Mouse (Mus musculus): ENCODE data around the gene Gp9. TPM values are rescaled to one million over a fixed set of nuclear protein-coding genes. Genes with fewer than 3 reads are reported as not detected.

Gp9 gene
- polyA plus RNA-seq, 1 experiment = 14.9 TPM

DNA sequence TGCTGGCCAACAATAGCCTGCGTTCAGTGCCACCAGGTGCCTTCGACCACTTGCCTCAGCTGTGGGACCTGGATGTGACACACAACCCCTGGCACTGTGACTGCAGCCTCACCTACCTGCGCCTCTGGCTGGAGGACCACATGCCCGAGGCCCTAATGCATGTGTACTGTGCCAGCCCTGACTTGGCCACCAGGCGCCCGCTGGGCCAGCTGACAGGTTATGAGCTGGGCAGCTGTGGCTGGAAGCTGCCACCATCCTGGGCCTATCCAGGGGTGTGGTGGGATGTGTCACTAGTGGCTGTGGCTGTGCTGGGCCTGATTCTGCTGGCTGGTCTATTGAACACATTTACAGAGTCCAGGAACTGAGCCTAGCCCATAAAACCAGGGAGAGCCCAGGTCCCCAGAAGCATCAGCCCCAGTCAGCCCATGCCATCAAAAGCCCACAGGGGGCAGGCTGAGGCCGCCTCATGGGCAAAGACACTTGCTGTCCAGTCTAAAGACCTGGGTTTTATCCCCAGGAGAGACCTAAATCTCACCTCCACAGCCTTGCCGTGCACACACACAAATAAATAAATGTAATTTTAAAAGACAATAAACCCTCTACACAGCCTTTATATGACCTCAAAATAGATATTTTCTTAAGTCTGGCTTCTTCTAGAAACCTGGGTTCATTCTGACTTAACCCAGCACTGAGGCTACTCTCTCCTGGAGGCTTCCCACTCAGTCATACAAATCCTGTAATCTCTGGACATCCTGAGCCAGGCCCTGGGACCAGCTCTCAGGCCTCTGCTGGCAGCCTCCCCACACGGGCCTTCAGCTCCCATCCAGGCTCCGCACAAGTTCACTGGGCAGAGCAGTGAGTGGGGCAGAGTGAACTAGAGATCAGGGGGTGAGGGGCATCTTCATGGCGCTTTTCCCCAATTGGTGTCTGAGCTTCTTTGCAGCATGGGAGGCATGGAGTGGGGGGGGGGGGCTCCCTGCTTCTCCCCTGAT lies 1.6 kb downstream of the Gp9 start:
- TF ChIP-seq CTCF (IDR thresholded peaks at IDR 0.05; ENCODE audit: insufficient read depth, low read length) = peak; percentile 37
- no peak for TF ChIP-seq POLR2A (IDR thresholded peaks at IDR 0.05; ENCODE audit: borderline replicate concordance, extremely low read depth, low read depth, low read length)
- Histone ChIP-seq H3K4me3 (replicated peaks; ENCODE audit: extremely low read depth, low read depth, low read length) (no peak overlapping the region), H3K4me1 (ENCODE audit: control insufficient read depth, insufficient read depth, low read length) (no peaks in the 10 kb centered on the region)
- DNase-seq = no peak
- 86% methylated on average over 11 of the region's 11 CpGs for WGBS

DNA sequence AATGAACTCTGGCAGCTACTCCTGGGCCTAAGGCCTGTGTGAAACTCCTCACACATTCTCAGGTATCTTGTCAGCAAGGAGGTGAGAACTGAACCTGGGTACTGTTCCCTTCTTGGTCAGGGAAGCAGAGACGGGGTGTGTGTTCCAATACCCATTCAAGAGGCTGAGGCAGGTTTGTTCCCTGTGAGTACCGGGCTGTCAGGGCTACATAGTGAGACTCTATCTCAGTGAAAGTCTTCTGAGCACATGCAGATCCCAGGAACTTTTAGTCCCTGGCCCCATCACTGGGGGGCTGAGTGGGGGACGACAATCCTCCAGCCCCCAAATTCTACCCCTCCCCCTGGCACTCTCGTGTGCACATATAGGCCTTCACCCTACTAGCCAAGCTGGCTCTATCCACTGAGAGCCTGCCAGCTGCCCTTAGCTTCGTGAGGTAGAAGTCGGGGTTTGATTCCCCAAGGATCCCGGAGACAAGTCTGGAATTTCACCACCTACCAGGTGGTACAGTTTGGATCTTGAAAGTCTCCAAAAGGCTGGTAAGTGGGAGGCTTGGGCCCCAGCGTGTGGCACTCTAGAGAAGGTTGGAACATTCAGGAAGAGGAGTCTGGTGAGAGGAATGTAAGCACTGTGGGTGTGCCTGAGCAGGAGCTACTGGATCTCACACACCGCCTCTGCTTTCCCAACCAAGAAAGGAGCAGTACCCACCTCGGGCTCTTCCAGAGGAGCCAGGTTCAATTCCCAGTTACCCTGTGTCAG lies 2.9 kb downstream of the Gp9 start:
- Histone ChIP-seq H3K4me1 (ENCODE audit: control insufficient read depth, insufficient read depth, low read length) (no peaks in the 10 kb centered on the region), H3K4me3 (replicated peaks; ENCODE audit: extremely low read depth, low read depth, low read length) (no peak overlapping the region)
- 73% methylated on average over 10 of the region's 10 CpGs for whole genome bisulfite sequencing
- no peak for TF ChIP-seq CTCF (IDR thresholded peaks at IDR 0.05; ENCODE audit: insufficient read depth, low read length)
- no peak for TF ChIP-seq POLR2A (IDR thresholded peaks at IDR 0.05; ENCODE audit: borderline replicate concordance, extremely low read depth, low read depth, low read length)
- DNase-seq = no peak

DNA sequence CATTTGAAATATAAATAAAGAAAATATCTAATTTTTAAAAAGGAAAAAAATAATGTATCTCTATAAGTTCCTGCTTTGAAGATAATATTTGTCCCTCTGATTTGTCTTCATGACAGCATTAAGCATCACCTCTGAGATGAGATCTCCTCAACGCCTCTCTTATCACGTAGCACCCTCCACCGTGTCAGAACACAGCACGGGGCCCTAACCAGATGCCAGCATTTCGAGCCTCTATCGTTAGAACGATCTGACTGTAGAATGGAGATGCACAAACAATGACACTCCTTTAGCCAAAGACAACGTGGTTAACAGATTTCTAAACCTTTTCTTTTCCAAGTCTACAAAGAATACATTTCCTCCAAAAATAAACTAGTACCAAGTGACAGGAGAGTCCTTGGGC lies 6.2 kb downstream of the Gp9 start:
- 56% methylated on average over 8 of the region's 8 CpGs for WGBS
- TF ChIP-seq CTCF (IDR thresholded peaks at IDR 0.05; ENCODE audit: insufficient read depth, low read length) (no peak), POLR2A (IDR thresholded peaks at IDR 0.05; ENCODE audit: borderline replicate concordance, extremely low read depth, low read depth, low read length) (no peak)
- Histone ChIP-seq H3K4me3 (replicated peaks; ENCODE audit: extremely low read depth, low read depth, low read length) (no peak overlapping the region), H3K4me1 (ENCODE audit: control insufficient read depth, insufficient read depth, low read length) (peaks cover 4% of the 10 kb centered on the region)
- no peak for DNase-seq

DNA sequence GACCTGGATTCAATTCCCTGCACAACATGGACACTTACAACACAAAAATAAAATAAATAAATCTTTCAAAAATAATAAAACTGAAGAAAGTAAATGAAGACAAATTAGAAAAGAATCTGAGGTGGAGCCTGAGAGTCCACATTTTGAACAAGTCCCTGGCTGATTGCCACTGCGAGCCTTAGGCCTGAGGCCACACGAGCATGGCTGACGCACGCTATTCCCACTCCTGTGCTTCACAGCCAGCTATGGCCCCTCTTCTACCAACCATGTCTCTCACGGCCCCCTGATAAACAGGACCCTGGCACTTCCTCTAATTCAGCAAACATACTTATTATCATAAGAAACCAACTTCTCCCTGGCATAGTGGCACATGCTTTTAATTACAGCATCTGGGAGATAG lies 8.7 kb downstream of the Gp9 start:
- TF ChIP-seq POLR2A (IDR thresholded peaks at IDR 0.05; ENCODE audit: borderline replicate concordance, extremely low read depth, low read depth, low read length) (no peak), CTCF (IDR thresholded peaks at IDR 0.05; ENCODE audit: insufficient read depth, low read length) (no peak)
- WGBS = 72% methylated on average over 5 of the region's 5 CpGs
- Histone ChIP-seq H3K4me3 (replicated peaks; ENCODE audit: extremely low read depth, low read depth, low read length) (no peak overlapping the region), H3K4me1 (ENCODE audit: control insufficient read depth, insufficient read depth, low read length) (peaks cover 11% of the 10 kb centered on the region)
- no peak for DNase-seq

DNA sequence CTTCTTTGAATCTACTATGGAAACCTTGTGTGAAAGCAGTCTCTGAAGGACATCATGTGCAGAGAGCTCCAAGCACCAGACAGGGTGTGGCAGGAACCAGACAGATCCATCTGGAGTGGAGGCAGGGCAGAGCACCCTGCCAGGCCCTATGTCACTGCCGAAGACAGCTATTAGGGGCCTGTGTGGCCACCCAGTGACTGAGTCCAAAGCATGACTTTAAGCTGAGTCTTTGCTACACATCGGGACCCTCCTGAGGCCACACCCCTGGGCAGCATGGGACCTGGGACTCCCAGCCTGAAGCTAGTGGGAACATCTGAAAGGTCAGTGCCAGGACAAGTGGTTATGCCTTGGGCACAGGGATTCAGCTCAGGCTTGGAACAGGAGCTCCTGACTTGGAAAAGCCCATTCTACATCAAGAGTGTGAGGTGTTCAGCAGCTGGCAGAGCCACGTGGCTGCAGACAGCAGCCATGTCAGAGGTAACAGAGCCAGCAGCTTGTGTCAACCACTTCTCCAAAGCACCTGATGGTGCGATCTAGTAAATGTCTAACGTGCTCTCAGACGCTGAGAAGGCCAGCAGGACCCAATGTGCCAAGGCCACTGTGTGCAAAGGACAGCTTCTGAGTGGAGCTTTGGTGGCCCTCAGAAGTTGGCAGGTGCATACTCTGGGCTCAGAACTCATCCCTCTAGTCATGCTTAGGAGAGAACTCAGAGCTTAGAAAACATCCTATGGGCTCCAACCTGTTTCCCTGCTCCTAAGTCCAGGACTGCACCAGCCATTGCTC lies 9.4 kb downstream of the Gp9 start:
- TF ChIP-seq POLR2A (IDR thresholded peaks at IDR 0.05; ENCODE audit: borderline replicate concordance, extremely low read depth, low read depth, low read length) (no peak), CTCF (IDR thresholded peaks at IDR 0.05; ENCODE audit: insufficient read depth, low read length) (no peak)
- 58% methylated on average over 6 of the region's 6 CpGs for WGBS

DNA sequence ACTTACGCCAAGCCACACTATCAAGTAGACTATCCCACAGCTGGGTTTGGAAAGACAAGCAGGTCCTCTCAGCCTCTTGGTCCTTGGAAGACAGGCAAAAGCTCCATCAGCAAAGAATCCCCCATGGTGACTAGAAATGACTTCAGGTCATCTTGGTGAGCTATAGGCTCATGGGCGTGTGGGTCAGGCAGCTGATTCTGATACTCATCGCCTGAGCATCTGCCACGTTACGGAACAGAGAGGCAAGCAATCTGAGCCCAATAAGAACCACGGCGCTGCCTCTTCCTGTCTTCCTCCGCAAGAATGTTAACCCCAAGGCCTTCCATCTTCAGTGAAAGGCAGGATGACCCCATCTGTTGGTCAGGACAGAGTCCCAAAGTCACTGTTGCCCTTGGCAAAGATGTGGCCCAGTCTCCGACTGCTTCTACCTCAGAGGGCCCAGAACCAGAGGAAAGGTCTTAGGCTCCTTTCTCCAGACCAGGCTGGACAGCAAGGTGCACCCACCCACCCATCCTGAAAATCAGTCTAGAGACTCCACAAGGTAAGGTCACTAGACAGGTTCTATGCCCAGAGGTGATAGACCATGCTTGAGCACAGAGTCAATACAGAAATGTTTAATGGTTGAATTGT lies 10.5 kb downstream of the Gp9 start:
- 92% methylated on average over 9 of the region's 9 CpGs for WGBS
- TF ChIP-seq POLR2A (IDR thresholded peaks at IDR 0.05; ENCODE audit: borderline replicate concordance, extremely low read depth, low read depth, low read length) (no peak), CTCF (IDR thresholded peaks at IDR 0.05; ENCODE audit: insufficient read depth, low read length) (no peak)
- DNase-seq = no peak
- H3K4me1 ChIP-seq (ENCODE audit: control insufficient read depth, insufficient read depth, low read length) = peaks cover 11% of the 10 kb centered on the region
- H3K4me3 ChIP-seq (replicated peaks; ENCODE audit: extremely low read depth, low read depth, low read length) = no peak overlapping the region

More for the DNA sequence above, 9.4 kb downstream of the Gp9 start:
- H3K4me1 ChIP-seq (ENCODE audit: control insufficient read depth, insufficient read depth, low read length) = peaks cover 11% of the 10 kb centered on the region
- no peak for DNase-seq
- H3K4me3 ChIP-seq (replicated peaks; ENCODE audit: extremely low read depth, low read depth, low read length) = no peak overlapping the region

DNA sequence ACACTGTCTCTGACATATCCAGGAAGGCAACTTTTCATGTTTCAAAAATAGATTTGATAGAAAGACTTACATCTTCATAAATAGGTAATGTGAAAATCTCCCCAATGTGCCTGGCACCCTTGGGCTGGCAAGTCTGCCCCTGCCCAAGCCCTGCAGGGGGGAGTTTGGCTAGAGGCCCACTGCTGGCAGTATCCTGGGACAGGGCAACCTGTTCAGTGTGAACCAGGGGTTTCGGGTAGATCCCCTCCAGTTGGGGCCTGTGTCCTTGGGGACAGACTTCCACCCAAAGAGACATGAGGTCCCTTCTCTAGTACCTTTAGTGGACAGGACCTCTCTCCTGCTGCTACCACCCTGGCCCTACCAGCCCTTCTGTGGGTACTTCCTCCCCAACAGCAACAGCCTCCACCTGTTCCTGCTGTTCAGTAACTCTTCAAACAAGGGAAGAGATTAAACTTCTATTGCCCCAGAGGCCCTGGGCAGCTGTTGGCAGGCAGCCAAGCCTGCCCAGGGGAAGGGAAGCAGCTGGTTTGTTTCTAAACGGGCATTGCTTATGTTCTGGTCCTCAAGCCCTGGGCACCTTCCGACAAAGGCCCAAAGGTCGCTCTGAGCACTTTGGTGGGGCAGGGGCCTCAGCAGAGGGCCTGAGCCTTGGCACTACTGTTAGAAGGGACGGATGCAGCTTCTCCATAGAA lies 11.2 kb downstream of the Gp9 start:
- H3K4me1 ChIP-seq (ENCODE audit: control insufficient read depth, insufficient read depth, low read length) = peaks cover 11% of the 10 kb centered on the region
- TF ChIP-seq CTCF (IDR thresholded peaks at IDR 0.05; ENCODE audit: insufficient read depth, low read length) (no peak), POLR2A (IDR thresholded peaks at IDR 0.05; ENCODE audit: borderline replicate concordance, extremely low read depth, low read depth, low read length) (no peak)
- peak; percentile 54 for DNase-seq
- 23% methylated on average over 5 of the region's 5 CpGs for WGBS
- H3K4me3 ChIP-seq (replicated peaks; ENCODE audit: extremely low read depth, low read depth, low read length) = no peak overlapping the region

DNA sequence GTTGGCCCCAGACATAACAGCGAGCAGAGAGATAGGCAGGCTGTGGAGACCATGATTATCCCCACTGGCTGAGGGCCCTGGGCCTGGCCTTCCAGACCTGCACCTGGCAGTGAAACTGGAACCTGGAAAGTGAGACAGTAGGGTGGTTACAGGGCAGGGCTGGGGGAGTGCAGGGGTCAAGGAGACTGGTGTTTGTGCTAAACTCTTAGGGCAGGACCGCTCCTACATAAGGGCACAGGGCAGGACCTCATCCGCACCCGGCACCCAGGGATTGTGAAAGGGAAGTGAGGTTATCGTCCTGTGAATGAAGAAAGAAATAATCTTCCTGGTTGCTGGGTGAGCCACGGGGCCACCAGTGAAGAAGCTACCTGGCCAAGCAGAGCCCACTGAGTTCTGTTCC lies 11.9 kb downstream of the Gp9 start:
- 72% methylated on average over 6 of the region's 6 CpGs for WGBS
- Histone ChIP-seq H3K4me1 (ENCODE audit: control insufficient read depth, insufficient read depth, low read length) (peaks cover 11% of the 10 kb centered on the region), H3K4me3 (replicated peaks; ENCODE audit: extremely low read depth, low read depth, low read length) (no peak overlapping the region)
- TF ChIP-seq CTCF (IDR thresholded peaks at IDR 0.05; ENCODE audit: insufficient read depth, low read length) = no peak
- no peak for TF ChIP-seq POLR2A (IDR thresholded peaks at IDR 0.05; ENCODE audit: borderline replicate concordance, extremely low read depth, low read depth, low read length)
- DNase-seq = no peak

Measured in lung, adult 2 months (tissue).